Mouse (Mus musculus) lung, postnatal 25 days (tissue): Measurements from ENCODE around the gene Ank.

ENCODE experiments used
- DNase-seq: peaks from one replicate; pipeline ENCODE4 v3.0.0; 2022; ENCODE audit warnings: low spot score

The Ank gene

GRCm38 (mm10) chr15:27574992-27575781, 108.7 kb downstream of the Ank start:
- DNase-seq = no peak

DNA sequence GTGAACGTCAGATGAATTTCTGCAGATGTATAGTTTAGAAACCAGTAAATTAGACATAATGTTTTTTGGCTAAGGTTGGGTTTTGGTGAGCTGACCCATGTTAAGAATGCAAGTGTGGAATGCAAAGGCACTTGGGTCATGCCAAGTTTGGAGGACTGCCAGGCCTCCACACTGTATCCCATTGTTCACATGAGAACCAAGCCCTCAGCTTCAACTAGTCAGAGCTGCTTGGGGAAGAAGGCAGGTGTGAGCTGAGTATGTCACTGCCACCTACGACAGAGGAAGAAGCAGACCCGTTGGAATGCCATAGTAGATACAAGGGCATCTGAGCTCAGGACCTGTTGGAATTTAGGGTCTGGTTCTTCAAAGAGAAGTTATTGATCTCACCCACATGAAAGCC, 109.5 kb downstream of the Ank start:
- no peak for DNase-seq

GRCm38 (mm10) chr15:27576886-27577285, 110.4 kb downstream of the Ank start:
- DNase-seq = no peak

- no peak for DNase-seq
These were observed 111.7 kb downstream of the Ank start for GRCm38 (mm10) chr15:27577915-27578780.

DNA sequence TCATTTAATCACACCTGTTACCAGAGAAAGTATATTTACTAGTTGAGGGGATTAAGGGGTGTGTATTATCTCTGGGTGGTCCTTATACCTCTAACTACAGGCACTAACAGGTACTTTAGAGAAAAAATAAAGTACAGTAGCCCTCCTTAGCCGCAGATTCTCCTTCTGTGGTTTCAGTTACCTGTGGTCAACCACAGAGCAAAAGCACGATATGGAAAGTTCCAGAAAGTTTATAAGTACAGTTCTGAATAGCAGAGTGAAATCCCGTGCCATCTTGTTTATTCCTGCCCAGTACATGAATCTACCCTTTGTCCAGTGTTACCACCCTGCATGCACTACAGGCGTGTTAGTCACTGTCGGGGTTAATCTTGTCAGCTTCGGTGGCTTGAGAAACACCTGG, 112.4 kb downstream of the Ank start:
- DNase-seq = no peak

DNA sequence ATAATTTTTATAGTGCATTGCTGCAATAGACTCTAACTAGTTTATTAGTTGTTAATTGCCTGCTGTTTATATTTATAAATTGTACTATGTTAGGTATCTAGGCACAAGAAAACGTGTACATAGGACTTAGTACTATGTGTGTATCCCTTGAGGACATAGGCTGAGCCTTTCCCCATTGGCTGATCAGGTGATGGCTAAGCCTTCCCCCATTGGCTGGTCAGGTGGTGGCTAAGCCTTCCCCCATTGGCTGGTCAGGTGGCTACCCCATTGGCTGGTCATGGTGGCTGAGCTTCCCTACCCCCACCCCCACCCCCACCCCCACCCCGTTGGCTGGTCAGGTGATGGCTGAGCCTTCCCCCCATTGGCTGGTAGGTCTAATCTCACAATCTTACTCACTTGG, 113.4 kb downstream of the Ank start:
- DNase-seq = no peak

GRCm38 (mm10) chr15:27580771-27581170, 114.3 kb downstream of the Ank start:
- DNase-seq = no peak

- no peak for DNase-seq
These were observed 115.2 kb downstream of the Ank start for GRCm38 (mm10) chr15:27581640-27582039.

GRCm38 (mm10) chr15:27582428-27582827, 116.0 kb downstream of the Ank start:
- no peak for DNase-seq

GRCm38 (mm10) chr15:27583042-27583441, 116.6 kb downstream of the Ank start:
- peak; percentile 61 for DNase-seq

GRCm38 (mm10) chr15:27583620-27584019, 117.1 kb downstream of the Ank start:
- DNase-seq = no peak

GRCm38 (mm10) chr15:27585466-27586092, 119.1 kb downstream of the Ank start:
- no peak for DNase-seq

- no peak for DNase-seq
These were observed 119.6 kb downstream of the Ank start for GRCm38 (mm10) chr15:27586093-27586480.

GRCm38 (mm10) chr15:27588087-27588826, 121.8 kb downstream of the Ank start:
- DNase-seq = no peak

DNA sequence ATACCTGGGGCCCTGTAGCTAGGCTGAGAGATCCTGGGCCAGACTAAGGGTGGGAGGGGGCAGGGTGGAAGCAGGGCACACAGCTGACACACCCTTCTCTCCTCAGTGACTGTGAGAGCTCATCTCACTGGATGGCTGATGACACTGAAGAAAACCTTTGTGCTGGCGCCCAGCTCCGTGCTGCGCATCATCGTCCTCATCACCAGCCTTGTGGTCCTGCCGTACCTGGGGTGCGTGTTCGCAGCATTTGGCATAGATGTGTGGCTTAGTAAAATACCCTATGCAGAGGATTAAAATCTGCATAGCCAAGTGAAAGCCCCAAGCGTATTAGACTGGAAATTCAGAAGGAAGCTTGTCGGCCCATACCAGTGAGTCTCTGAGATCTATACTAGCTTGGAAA, 124.3 kb downstream of the Ank start:
- DNase-seq = no peak

DNA sequence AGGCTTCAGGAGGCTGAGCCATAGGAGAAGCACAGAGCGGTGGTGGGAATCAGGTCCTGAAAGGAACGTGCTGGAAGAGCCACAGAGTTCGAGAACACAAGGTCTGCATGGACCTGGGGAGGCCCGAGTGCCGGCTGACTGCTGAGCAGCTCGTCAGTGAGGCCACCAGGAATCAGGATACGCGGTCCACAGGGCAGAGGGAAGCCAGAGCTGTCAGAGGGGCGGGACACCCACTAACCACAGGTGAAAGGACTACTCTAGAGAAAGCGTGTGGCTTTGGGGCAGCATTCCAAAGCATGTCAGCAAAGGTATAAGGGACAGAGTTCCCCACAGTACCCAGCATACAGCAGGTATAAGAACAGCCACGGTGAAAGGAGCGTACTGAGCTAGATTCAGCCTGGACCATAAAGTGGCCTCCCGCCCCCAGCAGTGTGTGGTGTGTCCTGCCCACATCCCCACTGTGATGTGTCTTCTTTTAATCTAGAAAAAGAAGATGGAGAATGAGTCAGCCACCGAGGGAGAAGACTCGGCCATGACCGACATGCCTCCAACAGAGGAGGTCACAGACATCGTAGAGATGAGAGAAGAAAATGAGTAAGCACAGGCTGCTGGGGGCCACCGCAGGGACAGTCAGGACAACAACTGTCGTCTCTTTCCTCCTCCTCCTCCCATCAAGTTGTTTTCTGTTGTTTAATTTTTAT, 126.3 kb downstream of the Ank start:
- no peak for DNase-seq

GRCm38 (mm10) chr15:27593717-27594116, 127.2 kb downstream of the Ank start:
- no peak for DNase-seq

- DNase-seq = no peak
These were observed 128.5 kb downstream of the Ank start for GRCm38 (mm10) chr15:27594973-27595372.

DNA sequence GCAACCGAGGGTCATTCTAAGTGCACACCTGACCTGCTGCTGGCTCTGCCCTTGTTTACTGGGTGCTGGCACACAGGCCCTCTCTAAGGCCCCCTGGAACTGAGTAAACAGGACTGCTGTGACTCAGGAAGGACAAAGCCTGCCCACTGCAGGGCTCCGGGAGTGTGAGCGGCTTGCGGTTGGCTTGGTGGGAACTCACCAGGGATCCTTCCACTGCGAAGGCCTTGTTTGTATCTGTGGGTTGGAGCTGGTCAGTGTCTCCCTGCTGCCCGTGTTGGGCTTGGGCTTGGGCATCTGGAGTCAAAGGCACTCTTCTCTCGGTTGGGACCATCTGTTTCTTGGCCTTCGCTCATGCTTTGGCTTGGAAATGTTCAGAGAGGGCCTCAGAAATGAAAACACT, 129.1 kb downstream of the Ank start:
- DNase-seq = no peak

- DNase-seq = peak; percentile 75
These were observed 130.1 kb downstream of the Ank start for GRCm38 (mm10) chr15:27596463-27597140.

GRCm38 (mm10) chr15:27597516-27597915, 131.0 kb downstream of the Ank start:
- no peak for DNase-seq
